Comparison of ENCODE assay signal across 19 mouse cellular contexts in genomic region chr19:45311831-45312537, GRCm38 (mm10). TPM values are rescaled to one million over a fixed set of nuclear protein-coding genes. Genes with fewer than 3 reads are reported as not detected.
DNase-seq lines count a peak whose midpoint lies in the region; ATAC-seq and TF ChIP-seq lines count a peak whose summit lies in the region.
"Had no signal": no experiment of that assay in that cellular context is flagged by ENCODE, and none has a peak within 500 bp of the region (broad histone marks: within the 10 kb centered on the region; RNA-seq: fewer than 3 reads in every experiment).

No protein-coding gene starts in this region.

- H3K9ac ChIP-seq in forebrain, embryonic 11.5 days (ENCODE audit: low read length): peak overlapping the region; percentile 23; the same call in 1 of the 2 replicates
- H3K9ac ChIP-seq in forebrain, embryonic 15.5 days (replicated peaks): peak overlapping the region; percentile 6; the same call in 1 of the 2 replicates
- H3K9ac ChIP-seq in hindbrain, postnatal 0 days (replicated peaks; ENCODE audit: low read length): no peak overlapping the region
- peak overlapping the region; percentile 63 for H3K9ac ChIP-seq in neural tube, embryonic 13.5 days
- H3K9ac ChIP-seq: limb, embryonic 15.5 days had no signal

- peaks cover 12% of the 10 kb centered on the region; the same call in 1 of the 2 replicates for H3K4me1 ChIP-seq in forebrain, embryonic 11.5 days (replicated peaks; ENCODE audit: control insufficient read depth, insufficient read depth, low read length)
- H3K4me1 ChIP-seq in forebrain, embryonic 10.5 days: peaks cover 37% of the 10 kb centered on the region
- H3K4me1 ChIP-seq in forebrain, embryonic 15.5 days: peaks cover 41% of the 10 kb centered on the region
- no peaks in the 10 kb centered on the region for H3K4me1 ChIP-seq in hindbrain, postnatal 0 days (ENCODE audit: insufficient read depth, low read length)
- H3K4me1 ChIP-seq in neural tube, embryonic 13.5 days (replicated peaks): peaks cover 52% of the 10 kb centered on the region

- H3K27me3 ChIP-seq in forebrain, embryonic 11.5 days (ENCODE audit: control insufficient read depth, insufficient read depth, low read length): peaks cover 8% of the 10 kb centered on the region; the same call in 1 of the 2 replicates
- peaks cover 72% of the 10 kb centered on the region for H3K27me3 ChIP-seq in forebrain, embryonic 10.5 days (ENCODE audit: poor library complexity, severe bottlenecking)
- H3K27me3 ChIP-seq in forebrain, embryonic 15.5 days: no peaks in the 10 kb centered on the region
- no peaks in the 10 kb centered on the region for H3K27me3 ChIP-seq in hindbrain, postnatal 0 days (ENCODE audit: insufficient read depth, low read length)
- H3K27me3 ChIP-seq in neural tube, embryonic 13.5 days: peaks cover 13% of the 10 kb centered on the region; the same call in 1 of the 2 replicates
- H3K27me3 ChIP-seq: CH12.LX had no signal

- DNase-seq in forebrain, embryonic 11.5 days (ENCODE audit: low spot score): no peak
- no peak for DNase-seq in forebrain, embryonic 10.5 days (ENCODE audit: extremely low spot score, low spot score)
- DNase-seq in hindbrain, postnatal 0 days (ENCODE audit: low spot score): peak; percentile 34
- DNase-seq in embryo, embryonic 10.5 days (ENCODE audit: low spot score): no peak
- DNase-seq in ovary, postnatal 14 days (ENCODE audit: low spot score): no peak
- no peak for DNase-seq in urinary bladder, adult 2 months (ENCODE audit: low spot score)
- DNase-seq: cerebellum, adult 9-10 months; gastrocnemius, postnatal 14 days; heart, postnatal 4 days; kidney, adult 2 months; lung, adult 18-20 months; right cerebral cortex, postnatal 25 days; thymus, postnatal 14 days had no signal

- peak overlapping the region; percentile 59 for H3K27ac ChIP-seq in forebrain, embryonic 11.5 days (ENCODE audit: low read depth, low read length)
- no peak overlapping the region for H3K27ac ChIP-seq in forebrain, embryonic 10.5 days
- peak overlapping the region; percentile 85 for H3K27ac ChIP-seq in forebrain, embryonic 15.5 days (replicated peaks)
- 0 out of 2 replicates have a peak overlapping the region, but pooled peaks have one; percentile 8 for H3K27ac ChIP-seq in hindbrain, postnatal 0 days
- H3K27ac ChIP-seq in neural tube, embryonic 13.5 days (replicated peaks): peak overlapping the region; percentile 92
- H3K27ac ChIP-seq: limb, embryonic 15.5 days had no signal

- H3K9me3 ChIP-seq in forebrain, embryonic 11.5 days (ENCODE audit: control insufficient read depth, low read length): no peaks in the 10 kb centered on the region
- no peaks in the 10 kb centered on the region for H3K9me3 ChIP-seq in forebrain, embryonic 10.5 days
- no peaks in the 10 kb centered on the region for H3K9me3 ChIP-seq in forebrain, embryonic 15.5 days
- H3K9me3 ChIP-seq in hindbrain, postnatal 0 days (ENCODE audit: low read length): no peaks in the 10 kb centered on the region
- H3K9me3 ChIP-seq in neural tube, embryonic 13.5 days: no peaks in the 10 kb centered on the region
- H3K9me3 ChIP-seq: embryonic facial prominence, embryonic 10.5 days; limb, embryonic 15.5 days had no signal

- H3K4me3 ChIP-seq in forebrain, embryonic 11.5 days (ENCODE audit: low read depth, low read length): no peak overlapping the region
- no peak overlapping the region for H3K4me3 ChIP-seq in forebrain, embryonic 10.5 days
- peak overlapping the region; percentile 5; the same call in 1 of the 2 replicates for H3K4me3 ChIP-seq in forebrain, embryonic 15.5 days
- H3K4me3 ChIP-seq in hindbrain, postnatal 0 days (ENCODE audit: low read length): no peak overlapping the region
- H3K4me3 ChIP-seq in neural tube, embryonic 13.5 days: no peak overlapping the region

- no peaks in the 10 kb centered on the region for H3K36me3 ChIP-seq in forebrain, embryonic 11.5 days (ENCODE audit: control insufficient read depth, insufficient read depth, low read length)
- H3K36me3 ChIP-seq in forebrain, embryonic 10.5 days (replicated peaks): no peaks in the 10 kb centered on the region
- no peaks in the 10 kb centered on the region for H3K36me3 ChIP-seq in forebrain, embryonic 15.5 days
- no peaks in the 10 kb centered on the region for H3K36me3 ChIP-seq in hindbrain, postnatal 0 days (ENCODE audit: insufficient read depth, low read length)
- no peaks in the 10 kb centered on the region for H3K36me3 ChIP-seq in neural tube, embryonic 13.5 days
- H3K36me3 ChIP-seq: embryonic facial prominence, embryonic 10.5 days; limb, embryonic 15.5 days had no signal

- H3K4me2 ChIP-seq in forebrain, embryonic 11.5 days (ENCODE audit: low read depth, low read length, severe bottlenecking): no peak overlapping the region
- H3K4me2 ChIP-seq in forebrain, embryonic 15.5 days (replicated peaks): peak overlapping the region; percentile 38
- H3K4me2 ChIP-seq in hindbrain, postnatal 0 days (ENCODE audit: low read depth, low read length): no peak overlapping the region
- H3K4me2 ChIP-seq in neural tube, embryonic 13.5 days: peak overlapping the region; percentile 49

- WGBS in forebrain, embryonic 11.5 days: 57% methylated on average over 19 of the region's 19 CpGs
- WGBS in forebrain, embryonic 10.5 days: 69% methylated on average over 19 of the region's 19 CpGs
- 27% methylated on average over 19 of the region's 19 CpGs for WGBS in forebrain, embryonic 15.5 days
- WGBS in hindbrain, postnatal 0 days: 34% methylated on average over 19 of the region's 19 CpGs
- WGBS in neural tube, embryonic 13.5 days: 21% methylated on average over 19 of the region's 19 CpGs

- ATAC-seq in forebrain, embryonic 11.5 days (replicated peaks; ENCODE audit: low FRiP score): peak; percentile 42; the same call in 1 of the 2 replicates
- peak; percentile 81 for ATAC-seq in forebrain, embryonic 15.5 days (replicated peaks)
- ATAC-seq in hindbrain, postnatal 0 days: peak; percentile 13; the same call in 1 of the 2 replicates
- peak; percentile 45 for ATAC-seq in neural tube, embryonic 13.5 days (ENCODE audit: low read depth)
- ATAC-seq: Patski had no signal

- no peak for TF ChIP-seq CTCF in hindbrain, postnatal 0 days (IDR thresholded peaks at IDR 0.05; ENCODE audit: low read depth)

RNA-seq across cellular contexts. Expression of gene Btrc, which starts 51.5 kb away (rescaled TPM):
- 54.1 and 58.8 TPM in 2 replicates for polyA plus RNA-seq in forebrain, embryonic 11.5 days (2014; fragmentation: Nextera tagmentation; extraction: Ambion mirVana)
- 47.4 and 50.3 TPM in 2 replicates for polyA plus RNA-seq in forebrain, embryonic 10.5 days (2016; fragmentation: Nextera tagmentation; extraction: Ambion mirVana)
- polyA plus RNA-seq in forebrain, embryonic 15.5 days (2015; fragmentation: Nextera tagmentation; extraction: Ambion mirVana): 52.9 and 63.7 TPM in 2 replicates
- 55.3 and 59.9 TPM in 2 replicates for total RNA-seq in hindbrain, postnatal 0 days (2014; rRNA removed)
- 47.9 and 49.5 TPM in 2 replicates for polyA plus RNA-seq in hindbrain, postnatal 0 days (2015; fragmentation: Nextera tagmentation; extraction: Ambion mirVana)
- 67.7 and 72.7 TPM in 2 replicates for polyA plus RNA-seq in neural tube, embryonic 13.5 days (2015; fragmentation: Nextera tagmentation; extraction: Ambion mirVana)
- 32.0 and 32.9 TPM in 2 replicates for polyA plus RNA-seq in urinary bladder, adult 2 months (2012; rRNA removed)

Comparison
In these comparisons a context has a peak if more than half of its experiments do, and no peak if none do; other contexts are left out.
1. H3K4me2 ChIP-seq: peak in forebrain, embryonic 15.5 days (single experiment) and neural tube, embryonic 13.5 days (single experiment); none in forebrain, embryonic 11.5 days (single experiment) and hindbrain, postnatal 0 days (single experiment).
2. ATAC-seq: peak in every context shown above with its lines; median percentile 81 in forebrain, embryonic 15.5 days; 45 in neural tube, embryonic 13.5 days; 42 in forebrain, embryonic 11.5 days; 13 in hindbrain, postnatal 0 days.